Mouse (Mus musculus) hindbrain, postnatal 0 days (tissue): Measurements from ENCODE around the gene Tfdp1. TPM values are rescaled to one million over a fixed set of nuclear protein-coding genes. Genes with fewer than 3 reads are reported as not detected.
A peak's percentile ranks its signal among the peaks of the same experiment; 100 is the strongest.

Source experiments
- ATAC-seq: fragments of 200-750 bp; cut with Nextera tagmentation; 2 replicates; pipeline ENCODE4 v1.8.0; 2017; ENCODE audit warnings: mild to moderate bottlenecking, moderate TSS enrichment, moderate library complexity
- DNase-seq: peaks from one replicate; pipeline ENCODE4 v3.0.0-alpha.2; 2015; ENCODE audit warnings: low spot score
- H3K27ac ChIP-seq: fragments of 300-500 bp; sonication (generic); 2 replicates; pipeline ENCODE4 v1.5.1; 2014; ENCODE audit warnings: mild to moderate bottlenecking
- H3K27me3 ChIP-seq: fragments of 300-500 bp; sonication (generic); 2 replicates; pipeline ENCODE4 v1.6.1; 2014; ENCODE audit warnings: low read length, mixed read lengths; ENCODE audit not compliant: insufficient read depth
- H3K36me3 ChIP-seq: fragments of 300-500 bp; sonication (generic); 2 replicates; pipeline ENCODE4 v1.6.1; 2014; ENCODE audit warnings: low read length, mixed read lengths; ENCODE audit not compliant: insufficient read depth
- H3K4me1 ChIP-seq: fragments of 300-500 bp; sonication (generic); 2 replicates; pipeline ENCODE4 v1.6.1; 2014; ENCODE audit warnings: antibody characterized with exemption, low read length, mixed read lengths; ENCODE audit not compliant: insufficient read depth
- H3K4me2 ChIP-seq: fragments of 300-500 bp; sonication (generic); 2 replicates; pipeline ENCODE4 v1.6.1; 2014; ENCODE audit warnings: low read depth, mild to moderate bottlenecking, low read length, moderate library complexity, mixed read lengths
- H3K4me3 ChIP-seq: fragments of 300-500 bp; sonication (generic); 2 replicates; pipeline ENCODE4 v1.5.1; 2014; ENCODE audit warnings: low read length
- H3K9ac ChIP-seq: fragments of 300-500 bp; sonication (generic); replicated peaks from 2 replicates; pipeline ENCODE4 v1.6.1; 2014; ENCODE audit warnings: mild to moderate bottlenecking, low read length, moderate library complexity, mixed read lengths
- H3K9me3 ChIP-seq: fragments of 300-500 bp; sonication (generic); 2 replicates; pipeline ENCODE4 v1.6.1; 2016; ENCODE audit warnings: low read length, mixed read lengths
- CTCF ChIP-seq: IDR thresholded peaks from 2 replicates; pipeline ENCODE4 v1.5.1; 2016; ENCODE audit warnings: antibody characterized with exemption, control low read depth, low read depth
- WGBS: fragments of 180-500 bp; shearing (Covaris S2); extraction: QIAGEN DNeasy Blood & Tissue Kit; methylation state at CpG from one replicate; pipeline ENCODE4 v1.1.7; 2014; 5-methylcytosine and 5-hydroxymethylcytosine counted together
- polyA plus RNA-seq: library from polyadenylated mRNA; unstranded; fragments of >200 nt; fragmentation: Nextera tagmentation; extraction: Ambion mirVana; gene quantifications from 2 replicates; pipeline ENCODE4 v1.2.1, GENCODE M21; 2015
- total RNA-seq: library from RNA; depleted of rRNA; stranded (reverse); fragments of >200 nt; gene quantifications from 2 replicates; pipeline ENCODE4 v1.2.3, GENCODE M21; 2014; rRNA removed

Gene Tfdp1
- total and polyA plus RNA-seq, 2 experiments from 2014 or later: 74.1 to 85.1 TPM

- DNase-seq (peak; percentile 82), ATAC-seq (peak; percentile 57; the same call in 1 of the 2 replicates)
- Histone ChIP-seq H3K4me2 (no peak overlapping the region), H3K27me3 (no peaks in the 10 kb centered on the region), H3K9me3 (no peaks in the 10 kb centered on the region), H3K27ac (no peak overlapping the region), H3K4me3 (no peak overlapping the region), H3K36me3 (no peaks in the 10 kb centered on the region), H3K4me1 (no peaks in the 10 kb centered on the region), H3K9ac (no peak overlapping the region)
- WGBS: 61% methylated on average over 13 of the region's 13 CpGs
- peak; percentile 92 for TF ChIP-seq CTCF
Measured at GRCm38 (mm10) chr8:13412891-13413558, 74.5 kb downstream of the Tfdp1 start.

GRCm38 (mm10) chr8:13413823-13414390 lies 75.4 kb downstream of the Tfdp1 start:
- Histone ChIP-seq H3K27me3 (no peaks in the 10 kb centered on the region), H3K36me3 (no peaks in the 10 kb centered on the region), H3K27ac (no peak overlapping the region), H3K4me3 (no peak overlapping the region), H3K9ac (no peak overlapping the region), H3K4me1 (no peaks in the 10 kb centered on the region), H3K4me2 (no peak overlapping the region), H3K9me3 (no peaks in the 10 kb centered on the region)
- no peak for DNase-seq
- WGBS: 63% methylated on average over 12 of the region's 12 CpGs
- ATAC-seq: no peak
- no peak for TF ChIP-seq CTCF

- no peaks in the 10 kb centered on the region for H3K4me1 ChIP-seq
- no peak overlapping the region for H3K4me2 ChIP-seq
- no peak for DNase-seq
- no peak overlapping the region for H3K9ac ChIP-seq
- no peak for TF ChIP-seq CTCF
- H3K27me3 ChIP-seq: no peaks in the 10 kb centered on the region
- WGBS: 57% methylated on average over 10 of the region's 10 CpGs
- no peaks in the 10 kb centered on the region for H3K9me3 ChIP-seq
- ATAC-seq: no peak
- no peak overlapping the region for H3K27ac ChIP-seq
- no peak overlapping the region for H3K4me3 ChIP-seq
- no peaks in the 10 kb centered on the region for H3K36me3 ChIP-seq
Measured at GRCm38 (mm10) chr8:13415879-13416278, 77.3 kb downstream of the Tfdp1 start.

GRCm38 (mm10) chr8:13419111-13419639 lies 80.6 kb downstream of the Tfdp1 start:
- no peak for TF ChIP-seq CTCF
- Histone ChIP-seq H3K27ac (no peak overlapping the region), H3K4me3 (no peak overlapping the region), H3K9me3 (no peaks in the 10 kb centered on the region), H3K4me1 (no peaks in the 10 kb centered on the region), H3K4me2 (no peak overlapping the region), H3K9ac (no peak overlapping the region), H3K27me3 (no peaks in the 10 kb centered on the region), H3K36me3 (no peaks in the 10 kb centered on the region)
- no peak for DNase-seq
- 71% methylated on average over 2 of the region's 2 CpGs for WGBS
- ATAC-seq: no peak

GRCm38 (mm10) chr8:13420970-13421369 lies 82.4 kb downstream of the Tfdp1 start:
- H3K27me3 ChIP-seq: no peaks in the 10 kb centered on the region
- H3K9me3 ChIP-seq: no peaks in the 10 kb centered on the region
- no peaks in the 10 kb centered on the region for H3K4me1 ChIP-seq
- WGBS: 78% methylated on average over 6 of the region's 6 CpGs
- H3K9ac ChIP-seq: no peak overlapping the region
- no peaks in the 10 kb centered on the region for H3K36me3 ChIP-seq
- no peak for DNase-seq
- H3K4me3 ChIP-seq: no peak overlapping the region
- no peak overlapping the region for H3K27ac ChIP-seq
- TF ChIP-seq CTCF: no peak
- no peak overlapping the region for H3K4me2 ChIP-seq
- ATAC-seq: no peak

- ATAC-seq (no peak), DNase-seq (no peak)
- no peak overlapping the region for H3K9ac ChIP-seq
- H3K36me3 ChIP-seq: no peaks in the 10 kb centered on the region
- WGBS: 78% methylated on average over 6 of the region's 6 CpGs
- H3K4me2 ChIP-seq: no peak overlapping the region
- no peak overlapping the region for H3K4me3 ChIP-seq
- no peak for TF ChIP-seq CTCF
- H3K27ac ChIP-seq: no peak overlapping the region
- no peaks in the 10 kb centered on the region for H3K9me3 ChIP-seq
- no peaks in the 10 kb centered on the region for H3K4me1 ChIP-seq
- H3K27me3 ChIP-seq: no peaks in the 10 kb centered on the region
Measured at GRCm38 (mm10) chr8:13427351-13427750, 88.8 kb downstream of the Tfdp1 start.

Other genes with a start within 250 kb of the Tfdp1 start
- gene Pcid2, start 233.3 kb upstream of the Tfdp1 start, total RNA-seq: 28.6 and 29.1 TPM in 2 replicates
- gene Pcid2, start 233.3 kb upstream of the Tfdp1 start, polyA plus RNA-seq: 29.3 and 31.5 TPM in 2 replicates
- gene Cul4a, start 233.1 kb upstream of the Tfdp1 start, total RNA-seq: 118 and 127 TPM in 2 replicates
- 57.9 and 60.6 TPM in 2 replicates for gene Cul4a, start 233.1 kb upstream of the Tfdp1 start, polyA plus RNA-seq
- gene Lamp1, start 179.6 kb upstream of the Tfdp1 start, total RNA-seq: 317 and 341 TPM in 2 replicates
- 400 and 402 TPM in 2 replicates for gene Lamp1, start 179.6 kb upstream of the Tfdp1 start, polyA plus RNA-seq
- 12.8 and 14.8 TPM in 2 replicates for gene Grtp1, start 138.1 kb upstream of the Tfdp1 start, total RNA-seq
- gene Grtp1, start 138.1 kb upstream of the Tfdp1 start, polyA plus RNA-seq: 17.1 and 18.1 TPM in 2 replicates
- gene Adprhl1, start 84.6 kb upstream of the Tfdp1 start, total RNA-seq: 2.3 TPM in 1 of 2 replicates, not detected in the other
- gene Adprhl1, start 84.6 kb upstream of the Tfdp1 start, polyA plus RNA-seq: 0.14 and 0.50 TPM in 2 replicates
- 27.3 and 33.8 TPM in 2 replicates for gene Dcun1d2, start 50.6 kb upstream of the Tfdp1 start, total RNA-seq
- 24.9 and 25.1 TPM in 2 replicates for gene Dcun1d2, start 50.6 kb upstream of the Tfdp1 start, polyA plus RNA-seq
- 30.9 and 31.3 TPM in 2 replicates for gene Tmco3, start 50.6 kb upstream of the Tfdp1 start, total RNA-seq
- gene Tmco3, start 50.6 kb upstream of the Tfdp1 start, polyA plus RNA-seq: 31.8 and 33.5 TPM in 2 replicates
- gene Atp4b, start 58.1 kb downstream of the Tfdp1 start, total RNA-seq: not detected in 2 replicates
- gene Atp4b, start 58.1 kb downstream of the Tfdp1 start, polyA plus RNA-seq: not detected in 2 replicates
- not detected in 2 replicates for gene Grk1, start 66.3 kb downstream of the Tfdp1 start, total RNA-seq
- gene Grk1, start 66.3 kb downstream of the Tfdp1 start, polyA plus RNA-seq: not detected in 2 replicates
- gene Tmem255b, start 96.4 kb downstream of the Tfdp1 start, total RNA-seq: 1.6 and 5.9 TPM in 2 replicates
- gene Tmem255b, start 96.4 kb downstream of the Tfdp1 start, polyA plus RNA-seq: 4.3 and 4.6 TPM in 2 replicates
- 89.0 and 91.2 TPM in 2 replicates for gene Gas6, start 155.7 kb downstream of the Tfdp1 start, total RNA-seq
- gene Gas6, start 155.7 kb downstream of the Tfdp1 start, polyA plus RNA-seq: 77.9 and 78.4 TPM in 2 replicates
- gene 1700029H14Rik, start 223.7 kb downstream of the Tfdp1 start, total RNA-seq: 2.8 TPM in 1 of 2 replicates, not detected in the other
- gene 1700029H14Rik, start 223.7 kb downstream of the Tfdp1 start, polyA plus RNA-seq: 0.30 and 0.57 TPM in 2 replicates